Mouse (Mus musculus): Measurements from ENCODE around the gene Ntng1.

Ntng1 gene

DNA sequence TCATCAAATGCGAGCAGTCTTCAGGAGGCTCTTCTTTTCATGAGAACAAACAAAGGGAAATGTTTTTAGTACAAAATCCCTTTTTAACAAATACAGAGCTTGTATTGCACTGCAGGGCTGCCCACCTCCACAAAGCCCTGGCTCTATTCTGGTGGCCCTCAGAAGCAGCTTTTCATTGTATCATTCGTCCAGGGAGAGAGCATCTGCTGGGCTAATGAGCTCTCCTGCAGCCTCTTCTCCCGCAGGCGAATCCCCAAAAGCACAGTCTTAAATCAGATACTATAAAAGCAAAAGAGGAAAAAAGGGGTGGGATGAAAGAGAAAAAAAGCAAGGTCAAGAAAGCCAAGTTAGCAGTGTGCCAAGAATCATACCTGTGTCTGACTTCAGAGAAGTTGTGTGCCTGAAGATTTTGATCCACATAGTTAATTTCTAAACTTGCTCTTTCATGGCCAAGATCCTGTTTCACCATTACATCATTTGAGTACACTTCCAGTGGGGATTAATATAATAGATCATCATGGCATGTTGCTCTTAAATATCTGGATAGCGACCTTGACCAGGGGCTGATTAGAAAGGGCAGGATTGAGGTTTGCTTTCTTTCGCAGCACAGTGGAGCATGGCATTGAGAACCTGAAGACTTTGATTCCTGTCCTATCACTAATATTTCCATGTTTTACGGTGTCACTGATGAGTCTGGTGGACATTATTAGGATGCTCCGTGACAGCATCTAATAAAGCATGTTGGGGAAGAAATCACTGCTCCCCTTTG is 225.7 kb downstream of the Ntng1 start:
- DNase-seq: no peak

DNA sequence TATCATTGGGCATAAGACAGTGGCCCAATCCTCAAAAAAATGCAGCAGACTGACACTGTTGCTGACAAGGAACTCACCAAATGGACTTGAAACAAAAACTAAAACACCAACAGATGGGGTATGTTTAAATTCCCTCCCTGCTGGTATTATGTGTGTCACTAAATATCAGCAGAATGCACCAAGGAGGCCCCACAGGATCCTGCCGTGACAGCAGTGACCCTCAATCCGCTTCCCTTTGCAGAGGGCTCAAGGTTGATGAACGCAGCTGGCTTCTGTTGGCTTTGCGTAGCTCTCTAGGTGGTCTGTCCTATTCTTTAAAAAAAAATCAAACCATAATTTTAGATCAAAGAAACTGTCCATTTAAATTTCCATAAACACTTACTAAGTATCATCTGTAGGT is 226.7 kb downstream of the Ntng1 start:
- no peak for DNase-seq

DNA sequence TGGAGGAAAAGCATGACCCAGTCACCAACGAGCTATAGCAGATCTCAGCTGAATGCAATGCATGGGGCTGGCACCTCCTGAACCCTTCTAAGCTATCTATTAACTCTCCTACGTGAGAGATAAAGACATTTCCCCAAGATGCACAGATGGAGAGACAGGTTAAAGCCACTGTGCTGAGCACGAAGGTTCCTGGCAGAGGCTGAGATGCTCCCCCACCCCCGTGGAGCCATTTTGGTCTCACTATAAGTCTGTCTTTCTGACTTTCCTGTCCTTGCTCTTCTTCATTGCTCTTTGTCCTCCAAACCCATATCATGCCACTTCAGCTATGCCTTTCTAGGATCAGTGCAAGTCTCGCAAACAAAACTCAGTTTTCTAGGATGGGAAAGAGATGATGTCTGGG is 229.6 kb downstream of the Ntng1 start:
- DNase-seq: peak in 1 of 2 experiments; percentile 20

DNA sequence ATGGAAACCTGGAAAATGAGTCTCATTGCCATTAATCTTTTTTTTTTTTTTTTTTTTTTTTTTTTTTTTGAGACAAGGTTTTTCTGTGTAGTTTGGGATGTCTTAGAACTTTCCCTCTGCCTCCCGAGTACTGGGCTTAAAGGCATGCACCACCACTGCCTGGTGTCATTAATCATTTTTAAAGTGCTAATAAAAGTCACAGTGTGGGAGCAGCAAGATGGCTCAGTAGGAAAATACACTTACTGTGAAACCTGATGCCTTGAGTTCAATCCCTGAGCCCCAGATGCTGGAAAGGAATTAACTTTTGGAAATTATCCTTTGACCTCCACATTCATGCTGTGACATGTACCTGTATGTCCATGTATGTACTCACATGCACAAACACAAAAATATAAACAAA is 253.2 kb downstream of the Ntng1 start:
- no peak for DNase-seq

DNA sequence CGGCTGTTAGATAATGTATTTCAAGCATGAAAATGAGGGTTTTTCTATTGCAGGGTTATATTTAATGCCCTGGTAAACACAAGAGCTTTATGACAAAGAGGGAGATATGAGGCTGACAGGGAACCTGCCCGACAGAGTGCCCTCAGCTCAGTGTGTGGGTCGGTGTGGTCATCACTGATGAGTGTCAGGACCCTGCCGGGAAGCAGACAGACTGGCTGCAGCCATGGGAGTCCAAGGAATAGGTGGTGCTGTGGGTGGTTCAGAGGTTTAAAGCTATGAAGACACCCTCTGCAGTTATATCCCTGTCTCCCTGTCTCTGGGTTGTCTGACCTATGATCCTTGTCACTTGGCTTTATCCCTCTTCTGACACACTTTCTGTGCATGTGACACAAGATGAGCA is 258.1 kb downstream of the Ntng1 start:
- DNase-seq: no peak

DNA sequence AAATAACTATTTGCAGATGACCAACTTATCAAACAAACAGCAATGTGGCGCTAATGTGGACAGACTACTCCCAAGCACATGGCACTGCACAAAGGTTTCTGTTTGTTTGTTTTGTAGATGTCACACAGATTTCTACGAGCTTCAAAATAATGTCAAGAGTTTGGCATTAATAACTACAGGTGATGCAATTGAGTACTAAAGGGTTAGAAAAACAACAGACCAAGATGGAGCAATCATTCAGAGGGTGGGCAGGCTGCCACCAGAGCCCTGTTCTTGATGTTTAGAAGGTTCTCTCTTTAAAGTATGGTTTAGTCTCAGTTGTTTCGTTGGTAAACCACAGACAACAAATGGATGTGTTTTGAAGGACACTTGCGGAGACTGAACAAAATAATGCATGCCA is 264.8 kb downstream of the Ntng1 start:
- no peak for DNase-seq

DNA sequence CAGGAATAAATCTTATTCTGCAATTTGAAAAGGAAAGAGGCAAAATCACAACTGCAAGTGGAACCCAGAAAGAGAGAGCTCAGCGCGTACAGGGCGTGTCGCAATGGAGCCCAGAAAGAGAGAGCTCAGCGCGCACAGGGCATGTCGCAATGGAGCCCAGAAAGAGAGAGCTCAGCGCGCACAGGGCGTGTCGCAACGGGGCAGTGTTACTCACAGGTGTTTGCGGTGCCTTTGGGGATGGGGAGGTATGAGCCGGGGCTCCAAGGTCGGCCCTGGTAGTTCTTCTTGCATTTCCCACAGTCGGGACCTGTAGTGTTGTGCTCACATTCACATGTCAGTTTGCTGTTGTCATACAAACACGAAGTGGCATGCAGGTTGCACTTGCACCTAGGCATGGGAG is 271.8 kb downstream of the Ntng1 start:
- no peak for DNase-seq

DNA sequence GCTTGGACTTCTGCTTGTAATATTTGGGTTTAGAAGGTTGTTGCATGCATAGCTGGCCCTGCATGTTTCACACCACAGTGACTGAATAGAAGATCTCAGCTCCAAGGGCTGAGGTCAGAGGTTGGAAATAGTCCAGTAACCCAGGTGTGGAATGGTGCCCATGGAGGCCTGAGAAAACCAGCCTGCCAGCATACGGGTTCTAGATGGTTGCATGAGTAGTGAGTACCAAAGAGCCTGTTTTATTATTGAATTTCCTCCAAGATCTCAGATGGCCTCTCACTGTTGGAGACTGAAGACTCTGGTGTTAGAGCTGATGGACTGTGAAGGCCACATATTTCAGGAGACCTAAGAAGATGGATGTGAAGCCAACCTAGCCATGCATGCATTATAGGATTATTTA is 285.5 kb downstream of the Ntng1 start:
- peak; percentile 94 to 99 for DNase-seq

DNA sequence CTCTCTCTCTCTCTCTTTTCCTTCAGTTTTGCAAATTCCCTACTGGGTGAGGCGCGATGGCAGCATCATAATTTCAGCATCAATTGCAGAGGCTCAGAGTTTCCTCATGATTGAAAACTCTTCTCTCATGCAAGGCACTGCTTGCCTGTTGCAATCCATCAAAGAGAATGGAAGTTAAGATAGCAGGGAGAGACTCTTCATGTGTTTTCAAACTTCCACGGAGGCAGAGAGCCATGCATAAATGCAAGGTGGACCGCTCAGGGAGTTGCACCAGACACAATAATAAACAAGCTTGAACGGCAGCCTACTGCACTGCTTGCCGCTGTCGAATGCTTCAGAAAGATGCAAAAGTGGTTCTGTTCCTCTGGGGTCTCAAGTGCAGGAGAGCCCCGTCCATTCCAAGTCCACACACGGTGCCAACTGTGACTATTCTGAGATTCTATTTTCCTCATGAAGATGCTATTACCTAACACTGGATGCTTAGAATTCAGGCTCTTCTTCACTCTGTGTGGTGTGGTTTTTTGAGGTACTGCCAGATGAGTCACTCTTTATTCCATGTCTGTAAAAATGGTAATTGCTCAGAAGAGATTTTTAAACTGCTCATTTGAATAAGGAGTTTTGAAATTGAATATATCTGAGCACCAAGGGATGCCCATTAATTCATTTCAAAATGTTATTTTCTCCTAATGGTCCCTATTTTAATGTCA is 289.2 kb downstream of the Ntng1 start:
- DNase-seq: no peak

DNA sequence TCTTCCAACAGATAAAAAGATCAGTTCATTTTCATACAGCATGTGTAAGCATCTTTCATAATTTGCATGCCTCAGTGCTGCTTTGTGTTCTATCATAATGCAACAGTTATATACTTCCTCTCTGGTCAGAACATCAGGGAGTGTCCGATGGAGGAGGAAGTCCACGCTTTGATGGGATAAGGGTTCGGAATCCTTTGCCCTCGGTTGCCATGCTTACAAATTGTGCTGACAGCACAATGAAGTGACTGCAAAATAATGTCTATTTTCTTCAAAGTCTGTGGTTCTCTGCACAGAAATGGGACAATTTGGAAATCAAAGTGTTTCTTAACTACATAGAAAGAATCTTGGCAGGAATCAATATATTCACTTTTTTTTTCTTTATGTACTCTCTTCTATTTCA is 297.2 kb downstream of the Ntng1 start:
- DNase-seq: no peak

DNA sequence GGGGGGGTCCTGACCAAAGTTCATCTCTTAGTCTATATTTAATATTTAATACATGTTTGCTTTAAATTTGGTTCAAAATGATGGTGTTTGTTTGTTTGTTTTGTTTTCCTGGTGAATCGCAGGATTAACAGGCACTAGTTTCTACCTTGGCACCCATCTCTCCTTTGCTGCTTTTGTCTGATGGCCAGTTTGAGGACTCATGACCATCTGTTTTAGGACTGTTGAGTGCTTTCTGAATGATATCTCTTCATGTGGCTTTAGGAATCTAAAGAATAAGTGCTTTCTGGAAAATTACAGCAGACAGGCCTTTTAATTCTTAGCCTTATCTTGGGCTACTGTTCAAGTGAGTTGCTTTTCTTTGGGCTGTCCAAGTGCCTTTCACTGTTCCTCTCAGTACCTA is 318.0 kb downstream of the Ntng1 start:
- no peak for DNase-seq

DNA sequence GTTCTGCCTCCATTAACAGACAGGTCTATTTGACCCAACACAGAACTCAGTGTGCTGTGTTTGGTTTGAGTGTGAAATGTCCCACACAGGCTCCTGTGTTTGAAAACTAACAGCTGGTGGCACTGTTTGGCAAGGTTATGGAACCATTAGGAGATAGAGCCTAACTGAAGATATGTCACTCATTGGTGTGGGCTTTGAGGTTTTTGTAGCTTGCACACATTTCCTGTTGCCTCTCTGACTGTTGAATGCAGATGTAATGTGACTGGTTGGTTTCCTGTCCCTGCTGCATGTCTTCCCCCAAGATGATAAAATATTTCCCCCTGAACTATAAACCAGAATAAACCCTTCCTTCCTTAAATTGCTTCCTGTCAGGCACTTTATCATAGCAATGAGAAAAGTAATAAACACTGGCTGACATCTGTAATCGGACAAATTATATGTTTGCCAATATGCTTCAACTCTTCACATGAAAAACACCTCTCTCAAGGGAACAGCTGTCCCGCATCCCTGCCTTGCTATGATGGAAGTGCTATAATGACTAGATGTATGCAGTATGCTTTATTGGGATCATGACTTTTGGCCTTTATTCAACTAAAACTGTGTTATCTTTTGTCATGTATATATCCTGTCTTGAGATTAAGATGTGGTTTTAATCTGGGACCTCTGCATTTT is 320.9 kb downstream of the Ntng1 start:
- DNase-seq: no peak

DNA sequence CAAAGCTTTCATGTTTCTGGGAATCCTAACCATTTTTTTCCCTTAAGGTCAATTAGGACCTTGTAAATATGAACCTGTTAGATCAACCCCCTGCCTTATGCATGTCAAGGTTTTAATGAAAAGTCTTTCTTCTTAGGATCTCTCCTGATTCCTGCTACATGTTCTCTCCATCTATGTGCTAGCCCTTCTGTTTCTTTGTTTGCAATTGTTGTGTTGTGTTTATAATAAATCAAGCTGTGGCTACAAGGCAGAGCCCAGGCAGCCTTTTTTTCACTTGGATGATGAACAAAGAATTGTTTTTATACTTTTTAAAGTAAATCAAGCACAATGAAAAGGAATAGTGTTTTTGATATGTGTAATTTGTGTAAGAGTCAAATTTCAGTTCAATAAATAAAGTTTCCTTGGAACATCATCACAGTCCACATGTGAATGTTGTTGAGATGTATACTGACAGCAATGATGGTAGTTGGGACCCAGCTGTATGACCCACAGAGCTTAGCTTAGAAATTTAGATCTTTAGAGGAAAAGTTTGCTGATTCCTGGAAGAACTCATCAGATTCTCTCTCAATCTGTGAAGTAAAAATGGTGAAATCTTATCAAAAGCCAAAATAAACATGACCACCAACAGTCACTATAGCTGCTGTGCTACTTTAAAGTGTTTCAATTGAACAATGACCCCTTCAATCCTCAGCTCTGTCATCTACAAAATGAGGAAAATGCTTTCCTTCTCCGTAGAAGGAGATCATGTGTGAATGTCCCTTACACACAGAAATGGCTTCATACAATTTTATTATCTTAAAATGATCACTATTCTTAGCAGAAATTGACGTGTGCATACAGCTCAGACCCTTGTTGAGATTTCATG is 324.8 kb downstream of the Ntng1 start:
- DNase-seq: no peak

DNA sequence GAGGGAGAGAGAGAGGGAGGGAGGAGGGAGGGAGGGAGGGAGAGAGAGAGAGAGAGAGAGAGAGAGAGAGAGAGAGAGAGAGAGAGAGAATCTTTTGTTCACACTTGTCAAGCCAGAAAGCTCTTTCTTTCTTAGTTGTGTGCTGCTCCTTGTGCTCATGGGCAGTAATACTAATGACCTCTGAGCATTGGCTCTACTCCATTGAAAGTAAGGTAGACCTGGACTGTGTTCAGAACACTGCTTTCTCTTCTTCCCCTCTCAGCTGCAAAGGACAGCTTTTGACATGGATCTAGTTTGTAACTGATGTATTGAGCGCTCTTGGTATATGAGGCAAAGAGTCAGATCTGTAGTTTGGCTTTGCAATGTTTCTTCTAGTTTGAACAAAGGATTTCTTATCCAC is 334.7 kb downstream of the Ntng1 start:
- no peak for DNase-seq

DNA sequence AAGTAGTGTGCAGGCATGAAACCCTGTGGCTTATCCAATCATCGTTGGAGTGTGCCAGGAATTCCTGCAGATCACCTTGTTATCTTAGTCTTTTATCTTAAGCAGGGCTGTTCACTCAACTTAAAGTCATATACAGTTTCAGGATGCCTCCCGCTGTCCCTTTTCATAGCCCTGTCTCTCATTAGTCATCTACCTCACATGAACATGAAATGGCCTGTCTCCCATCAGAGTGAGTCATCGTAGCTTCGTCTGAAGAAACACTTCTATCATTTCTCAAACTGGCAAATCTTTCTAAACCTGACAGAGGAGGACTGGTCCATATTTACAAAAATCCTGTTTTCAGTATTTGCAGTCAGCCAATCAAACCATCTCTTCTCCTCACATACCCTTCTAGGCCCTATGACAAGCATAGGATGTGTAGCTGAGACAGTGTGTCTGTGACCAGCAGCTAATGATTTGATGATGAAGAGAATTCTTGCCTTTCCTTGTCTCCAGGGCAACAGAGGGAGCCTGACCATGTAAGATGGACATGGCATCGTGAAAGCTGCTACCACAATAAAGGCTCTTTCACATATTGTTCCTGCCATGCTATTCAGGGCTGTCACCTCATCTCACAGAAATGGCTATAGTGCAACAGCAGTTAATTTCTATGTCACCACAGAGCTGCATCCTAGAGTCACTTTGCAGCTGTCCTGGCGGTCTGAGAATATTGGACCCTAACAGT is 336.4 kb downstream of the Ntng1 start:
- no peak for DNase-seq

DNA sequence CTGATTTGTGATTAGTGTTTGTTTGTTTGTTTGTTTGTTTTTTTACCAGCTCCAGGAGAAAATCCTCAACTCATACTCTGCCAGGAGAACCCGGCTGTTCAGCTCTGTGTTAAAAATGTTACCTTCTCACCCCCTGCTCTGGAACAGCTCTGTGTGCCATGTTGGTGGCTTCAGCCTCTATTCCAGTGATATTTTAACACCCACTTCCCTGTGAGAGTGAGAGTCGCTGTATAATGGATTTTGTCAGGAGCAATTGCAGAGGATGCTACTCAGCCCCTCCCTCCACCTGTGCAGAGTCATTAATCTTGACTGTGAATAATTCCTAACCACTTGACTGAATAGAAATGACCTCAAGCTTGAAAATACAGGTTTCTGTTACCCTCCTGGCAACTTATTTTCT is 339.7 kb downstream of the Ntng1 start:
- no peak for DNase-seq

DNA sequence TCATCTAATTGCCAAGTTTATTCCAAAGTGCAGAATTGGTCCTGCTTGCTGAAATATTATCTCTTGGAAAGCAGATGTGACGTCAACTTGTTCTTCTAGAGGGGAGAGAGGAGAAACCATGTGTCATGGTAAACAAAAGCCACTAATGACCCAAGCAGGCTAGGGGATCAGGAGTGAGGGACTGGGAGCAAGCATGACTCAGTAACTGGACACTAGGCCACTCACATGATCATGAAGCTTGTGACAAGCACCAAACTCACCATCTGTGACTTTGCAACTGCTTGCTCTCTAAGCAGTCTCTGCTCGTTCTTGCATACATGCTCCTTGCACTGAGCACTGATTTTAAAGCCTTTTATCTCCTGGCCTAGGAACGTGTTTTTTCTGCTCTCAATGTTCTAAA is 340.2 kb downstream of the Ntng1 start:
- no peak for DNase-seq

DNA sequence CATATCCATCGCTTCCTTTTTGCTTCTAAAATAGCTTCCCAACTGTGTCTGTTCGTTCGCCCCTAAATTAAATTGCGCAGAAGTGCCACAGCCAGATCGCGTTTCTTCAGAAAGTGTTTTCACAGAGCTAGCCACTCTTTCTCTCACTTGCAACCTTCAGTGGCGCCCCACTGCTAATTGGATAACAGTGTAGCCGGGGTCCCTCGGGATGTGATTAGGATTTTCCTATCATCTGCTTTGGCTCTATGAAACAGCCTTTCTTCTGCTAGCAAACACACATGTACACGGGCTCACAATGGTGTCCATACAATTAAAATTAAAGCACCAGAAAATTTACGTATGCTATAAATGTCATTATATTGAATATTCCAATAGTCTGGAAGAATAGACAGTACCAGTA is 346.5 kb downstream of the Ntng1 start:
- DNase-seq: no peak

DNA sequence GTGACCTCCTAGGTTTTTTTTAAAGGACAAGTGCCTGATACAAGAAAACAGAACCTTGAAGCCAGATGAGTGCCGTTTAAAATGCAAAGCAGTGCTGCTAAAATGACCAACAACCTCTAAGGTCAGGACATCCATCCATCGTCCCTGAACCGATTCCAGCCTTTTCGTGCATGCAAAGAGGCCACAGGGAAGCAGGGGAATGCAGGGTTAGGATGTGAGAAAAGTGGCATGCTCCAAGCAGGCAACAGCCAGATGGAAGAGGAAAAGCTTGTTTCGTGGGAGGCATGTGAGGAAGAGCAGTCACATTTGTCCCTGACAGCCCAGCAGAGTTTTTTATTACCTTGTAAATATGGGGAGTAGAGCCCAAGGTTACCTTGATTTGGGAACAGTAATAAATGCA is 360.6 kb downstream of the Ntng1 start:
- no peak for DNase-seq

DNA sequence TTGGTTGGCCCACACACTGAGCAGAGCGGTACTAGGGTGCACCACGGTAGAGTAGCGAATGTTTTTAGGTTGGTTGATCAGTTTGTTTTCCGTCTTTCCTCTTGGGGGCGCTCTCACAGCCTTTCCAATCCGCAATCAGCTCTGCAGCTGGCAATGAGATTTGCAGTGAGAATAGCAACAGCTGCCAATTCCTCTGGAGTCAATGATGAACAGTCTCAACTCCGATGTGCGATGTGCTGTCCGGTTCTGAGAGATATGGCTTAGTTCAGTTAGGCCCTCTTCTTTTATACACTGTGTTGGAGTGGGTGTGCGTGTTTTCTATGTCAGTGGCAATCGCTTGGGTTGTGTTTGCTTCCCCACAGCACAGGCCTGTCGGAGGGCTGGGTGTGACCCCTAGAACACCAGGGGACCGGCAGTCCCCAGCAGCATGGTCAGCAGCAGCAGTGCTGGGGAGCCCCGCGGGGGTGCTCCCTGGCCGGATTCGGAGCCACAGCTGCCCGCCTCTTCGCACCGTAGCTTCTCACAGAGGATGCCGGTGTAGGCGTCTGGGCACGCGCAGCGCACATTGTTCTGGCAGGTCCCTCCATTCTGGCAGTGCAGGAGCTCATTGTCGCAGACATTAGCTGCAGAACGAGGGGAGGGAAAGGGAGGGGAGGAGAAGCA is 361.4 kb downstream of the Ntng1 start:
- peak; percentile 42 to 51 for DNase-seq

DNA sequence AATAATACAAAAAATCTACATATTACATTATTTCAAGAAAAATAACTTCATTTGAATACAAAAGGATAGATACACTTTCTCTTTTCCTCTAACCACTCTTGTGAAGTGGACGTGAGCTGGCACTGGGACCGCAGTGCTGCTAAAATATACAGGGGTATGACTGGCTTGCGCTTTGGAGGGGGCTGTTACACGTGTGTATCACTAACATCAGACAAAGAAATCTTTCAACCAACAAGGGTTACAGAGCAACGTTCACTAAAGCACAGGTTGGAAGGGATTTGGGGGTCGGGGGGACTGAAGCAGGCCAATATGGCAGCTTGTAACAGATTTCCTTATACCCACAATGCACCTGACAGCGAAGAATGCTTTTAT is 361.9 kb downstream of the Ntng1 start:
- DNase-seq: no peak

DNA sequence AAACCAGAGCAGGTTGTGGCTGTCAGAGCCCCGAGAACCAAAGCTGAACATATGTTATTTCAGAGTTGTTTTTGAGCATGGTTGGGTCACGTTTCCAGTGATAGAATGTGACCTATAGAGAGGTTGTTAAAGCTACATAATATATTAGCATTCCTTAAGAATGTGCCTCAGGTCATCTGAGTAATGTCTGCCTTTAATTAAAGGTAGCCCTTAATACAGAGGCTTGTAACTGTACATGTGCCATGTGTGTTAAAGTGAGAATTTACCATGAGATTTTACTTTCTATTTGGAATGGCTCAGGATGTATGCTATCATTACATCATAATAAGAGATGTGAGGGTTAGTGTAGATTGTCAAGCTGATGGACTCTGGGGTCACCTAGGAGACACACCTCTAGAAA is 368.6 kb downstream of the Ntng1 start:
- no peak for DNase-seq

Measured in cerebellum, postnatal 36 days (tissue).